Mouse (Mus musculus) B cell, adult 2 months (primary cell): ENCODE measurements around the gene Acvr1b.
A peak's percentile ranks its signal among the peaks of the same experiment; 100 is the strongest.

Experiments
- DNase-seq, 2 experiments: peaks; one replicate each; pipeline ENCODE4 v3.0.0; 2022

Acvr1b gene

GRCm38 (mm10) chr15:101253886-101254795, 80.3 kb downstream of the Acvr1b start, which contains the start of gene Nr4a1:
Nr4a1 (plus strand) TSS chr15:101254269.
- peak; percentile 88 for DNase-seq

GRCm38 (mm10) chr15:101255842-101256462, 82.1 kb downstream of the Acvr1b start:
- peak; percentile 58 for DNase-seq

- peak; percentile 65 to 70 for DNase-seq
These were observed 82.8 kb downstream of the Acvr1b start for GRCm38 (mm10) chr15:101256463-101257206.

GRCm38 (mm10) chr15:101258420-101258819, 84.6 kb downstream of the Acvr1b start:
- DNase-seq: peak; percentile 81 to 87

- DNase-seq: no peak
These were observed 86.1 kb downstream of the Acvr1b start for GRCm38 (mm10) chr15:101259922-101260321.

GRCm38 (mm10) chr15:101260387-101260786, 86.5 kb downstream of the Acvr1b start:
- no peak for DNase-seq

- no peak for DNase-seq
These were observed 87.2 kb downstream of the Acvr1b start for GRCm38 (mm10) chr15:101260874-101261622.

- DNase-seq: peak; percentile 47 to 51
These were observed 88.6 kb downstream of the Acvr1b start for GRCm38 (mm10) chr15:101262502-101262901.
